Mouse (Mus musculus) left cerebral cortex, postnatal 25 days (tissue): Measurements from ENCODE around the gene Tmem26. TPM values are rescaled to one million over a fixed set of nuclear protein-coding genes. Genes with fewer than 3 reads are reported as not detected.
A peak's percentile ranks its signal among the peaks of the same experiment; 100 is the strongest.

Experiments
- DNase-seq, 2 experiments: peaks; one replicate each; pipeline ENCODE4 v3.0.0; 2022; ENCODE audit warnings: low spot score in 2 of 2, mixed read lengths in 1 of 2
- intact Hi-C: fragments of 180-260 bp; cut with DNase I; formaldehyde crosslinking; loops from one replicate; pipeline ENCODE4 v1.15.1; 2025
- total RNA-seq, 2 experiments: library from RNA; stranded (reverse); gene quantifications; 2 replicates each; pipeline ENCODE4 v1.2.3; 2021

Gene Tmem26
- total RNA-seq, result under 1 TPM; 0.28 to 0.30 TPM

GRCm38 (mm10) chr10:68723568-68724360 is at the start of gene Tmem26:
Gene Tmem26 (plus strand): TSS chr10:68723646.
- intact Hi-C loops, result no loop called here
- no peak for DNase-seq

GRCm38 (mm10) chr10:68678678-68679077 is 44.8 kb upstream of the Tmem26 start:
- no peak for DNase-seq
- intact Hi-C loops, result no loop called here

- DNase-seq, result no peak
- intact Hi-C loops, result no loop called here
These were observed 42.2 kb upstream of the Tmem26 start for GRCm38 (mm10) chr10:68681233-68681632.

- no peak for DNase-seq
- intact Hi-C loops, result no loop called here
These were observed 37.9 kb upstream of the Tmem26 start for GRCm38 (mm10) chr10:68685510-68685909.

GRCm38 (mm10) chr10:68691116-68691515 is 32.3 kb upstream of the Tmem26 start:
- intact Hi-C loops, result no loop called here
- DNase-seq, result no peak

GRCm38 (mm10) chr10:68692401-68692800 is 31.0 kb upstream of the Tmem26 start:
- DNase-seq, result no peak
- intact Hi-C loops, result no loop called here

- intact Hi-C loops, result no loop called here
- DNase-seq, result no peak
These were observed 27.6 kb upstream of the Tmem26 start for GRCm38 (mm10) chr10:68695760-68696336.

GRCm38 (mm10) chr10:68704268-68704667 is 19.2 kb upstream of the Tmem26 start:
- intact Hi-C loops, result no loop called here
- DNase-seq, result no peak

GRCm38 (mm10) chr10:68705471-68706036 is 17.9 kb upstream of the Tmem26 start:
- intact Hi-C loops, result no loop called here
- peak in 1 of 2 experiments; percentile 18 for DNase-seq

- DNase-seq, result no peak
- intact Hi-C loops, result no loop called here
These were observed 16.2 kb upstream of the Tmem26 start for GRCm38 (mm10) chr10:68707014-68707852.

GRCm38 (mm10) chr10:68712926-68713325 is 10.5 kb upstream of the Tmem26 start:
- no peak for DNase-seq
- intact Hi-C loops, result no loop called here

- intact Hi-C loops, result no loop called here
- DNase-seq, result no peak
These were observed 9.1 kb upstream of the Tmem26 start for GRCm38 (mm10) chr10:68714302-68714701.

GRCm38 (mm10) chr10:68715396-68715795 is 8.1 kb upstream of the Tmem26 start:
- DNase-seq, result no peak

GRCm38 (mm10) chr10:68718375-68718774 is 5.1 kb upstream of the Tmem26 start:
- DNase-seq, result no peak
- intact Hi-C loops, result no loop called here

More at GRCm38 (mm10) chr10:68715396-68715795, 8.1 kb upstream of the Tmem26 start:
- intact Hi-C loops, result no loop called here

- intact Hi-C loops, result no loop called here
- no peak for DNase-seq
These were observed 2.5 kb upstream of the Tmem26 start for GRCm38 (mm10) chr10:68720887-68721400.

GRCm38 (mm10) chr10:68723015-68723414 is 431 bp upstream of the Tmem26 start:
- no peak for DNase-seq

GRCm38 (mm10) chr10:68724361-68724720 is 895 bp downstream of the Tmem26 start:
- intact Hi-C loops, result no loop called here
- DNase-seq, result no peak

More at GRCm38 (mm10) chr10:68723015-68723414, 431 bp upstream of the Tmem26 start:
- intact Hi-C loops, result no loop called here

GRCm38 (mm10) chr10:68727464-68727863 is 4.0 kb downstream of the Tmem26 start:
- peak in 1 of 2 experiments; percentile 14 for DNase-seq
- intact Hi-C loops, result no loop called here

- intact Hi-C loops, result no loop called here
- DNase-seq, result no peak
These were observed 12.2 kb downstream of the Tmem26 start for GRCm38 (mm10) chr10:68735621-68736020.

GRCm38 (mm10) chr10:68737391-68737790 is 13.9 kb downstream of the Tmem26 start:
- intact Hi-C loops, result no loop called here
- no peak for DNase-seq
